Mouse (Mus musculus) liver, embryonic 12.5 days (tissue): ENCODE results near the gene Gm3238. TPM values are rescaled to one million over a fixed set of nuclear protein-coding genes. Genes with fewer than 3 reads are reported as not detected.

Source experiments
- ATAC-seq: fragments of 200-750 bp; cut with Nextera tagmentation; 2 replicates; pipeline ENCODE4 v1.8.0; 2017; ENCODE audit warnings: moderate number of reproducible peaks, mild to moderate bottlenecking, moderate library complexity
- H3K27ac ChIP-seq: fragments of 300-500 bp; sonication (generic); 2 replicates; pipeline ENCODE4 v1.5.1; 2016; ENCODE audit warnings: mild to moderate bottlenecking
- H3K27me3 ChIP-seq: fragments of 300-500 bp; sonication (generic); replicated peaks from 2 replicates; pipeline ENCODE4 v1.6.1; 2016; ENCODE audit warnings: mild to moderate bottlenecking, moderate library complexity
- H3K36me3 ChIP-seq: fragments of 300-500 bp; sonication (generic); 2 replicates; pipeline ENCODE4 v1.6.1; 2016; ENCODE audit warnings: mild to moderate bottlenecking, moderate library complexity
- H3K4me1 ChIP-seq: fragments of 300-500 bp; sonication (generic); 2 replicates; pipeline ENCODE4 v1.6.1; 2016
- H3K4me2 ChIP-seq: fragments of 300-500 bp; sonication (generic); 2 replicates; pipeline ENCODE4 v1.6.1; 2016; ENCODE audit warnings: mild to moderate bottlenecking, moderate library complexity
- H3K4me3 ChIP-seq: fragments of 300-500 bp; sonication (generic); 2 replicates; pipeline ENCODE4 v1.5.1; 2016; ENCODE audit warnings: mild to moderate bottlenecking, moderate library complexity
- H3K9ac ChIP-seq: fragments of 300-500 bp; sonication (generic); 2 replicates; pipeline ENCODE4 v1.6.1; 2016; ENCODE audit warnings: mild to moderate bottlenecking, moderate library complexity
- H3K9me3 ChIP-seq: fragments of 300-500 bp; sonication (generic); replicated peaks from 2 replicates; pipeline ENCODE4 v1.6.1; 2016; ENCODE audit warnings: mild to moderate bottlenecking, moderate library complexity
- WGBS: fragments of 180-500 bp; shearing (Covaris S2); methylation state at CpG from one replicate; pipeline ENCODE4 v1.1.7; 2016; ENCODE audit not compliant: insufficient replicate concordance; 5-methylcytosine and 5-hydroxymethylcytosine counted together
- polyA plus RNA-seq: library from polyadenylated mRNA; unstranded; fragments of >200 nt; fragmentation: Nextera tagmentation; extraction: Ambion mirVana; gene quantifications from 2 replicates; pipeline ENCODE4 v1.2.1, GENCODE M21; 2016

Gene Gm3238
- polyA plus RNA-seq, 1 experiment from 2014 or later: not detected

DNA sequence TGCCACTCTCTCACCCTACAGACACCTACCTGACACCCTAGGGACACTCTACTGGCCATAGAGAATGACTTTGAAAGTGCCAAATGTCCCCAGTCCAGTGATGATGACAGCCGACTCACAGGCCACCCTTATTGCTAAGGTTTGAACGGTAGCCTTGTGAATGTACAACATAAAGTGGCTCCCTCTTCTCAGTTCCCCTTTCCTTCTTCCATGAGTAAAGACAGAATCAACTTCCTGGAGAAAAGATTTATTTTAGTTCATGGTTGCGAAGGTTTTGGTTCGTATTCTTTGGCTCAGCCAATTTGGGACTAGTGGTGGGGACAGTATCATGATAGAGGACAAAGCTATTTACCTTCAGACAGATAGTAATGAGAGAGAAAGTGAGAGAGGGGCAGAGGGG, 32.2 kb downstream of the Gm3238 start:
- Histone ChIP-seq H3K9ac (no peak overlapping the region), H3K4me3 (no peak overlapping the region), H3K4me2 (no peak overlapping the region), H3K4me1 (no peaks in the 10 kb centered on the region), H3K9me3 (peaks cover 4% of the 10 kb centered on the region; the same call in 1 of the 2 replicates), H3K27me3 (no peaks in the 10 kb centered on the region), H3K27ac (no peak overlapping the region), H3K36me3 (no peaks in the 10 kb centered on the region)
- ATAC-seq: no peak
- 52% methylated on average over 4 of the region's 4 CpGs for whole genome bisulfite sequencing

DNA sequence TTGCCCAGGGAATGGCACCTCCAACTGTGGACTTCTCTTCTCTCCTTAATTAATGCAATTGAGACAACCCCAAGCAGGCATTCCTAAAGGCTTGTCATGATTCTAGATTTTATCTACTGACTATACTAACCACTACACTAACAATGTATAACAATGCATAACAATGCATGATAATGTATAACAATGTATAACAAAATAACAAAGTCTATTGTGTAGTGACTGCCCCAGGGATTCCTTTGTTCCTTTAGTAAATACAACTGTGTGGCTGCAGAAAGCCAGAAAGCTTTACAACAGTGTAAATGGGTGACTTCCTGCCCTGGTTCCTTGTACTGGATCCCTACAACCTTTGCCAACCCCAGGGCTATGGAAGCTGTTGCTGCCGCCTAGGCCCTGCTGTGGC, 35.2 kb downstream of the Gm3238 start:
- no peaks in the 10 kb centered on the region for H3K27me3 ChIP-seq
- H3K27ac ChIP-seq: no peak overlapping the region
- H3K9me3 ChIP-seq: peaks cover 4% of the 10 kb centered on the region; the same call in 1 of the 2 replicates
- no peak overlapping the region for H3K4me2 ChIP-seq
- H3K9ac ChIP-seq: no peak overlapping the region
- ATAC-seq: no peak
- no peaks in the 10 kb centered on the region for H3K36me3 ChIP-seq
- no peaks in the 10 kb centered on the region for H3K4me1 ChIP-seq
- 81% methylated on average over 1 of the region's 1 CpGs for WGBS
- no peak overlapping the region for H3K4me3 ChIP-seq

DNA sequence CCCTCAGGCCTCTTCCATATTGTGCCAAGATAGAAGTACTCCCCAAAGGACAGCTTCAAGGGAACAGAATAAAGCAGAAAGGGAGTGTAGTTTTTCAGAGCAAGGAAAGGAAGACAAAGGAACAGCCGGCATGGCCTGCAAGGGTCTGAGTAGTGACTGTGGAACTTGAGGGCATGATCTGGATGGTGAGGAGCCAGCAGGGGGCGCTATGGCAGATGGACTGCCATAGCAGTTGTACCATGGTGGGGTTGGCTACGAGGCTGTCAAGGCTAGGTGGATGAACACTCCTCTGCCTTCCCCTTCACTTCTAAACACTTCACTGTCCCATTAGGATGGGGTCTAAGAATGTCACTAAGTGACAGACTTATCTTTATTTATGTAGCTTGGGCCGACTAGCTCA, 41.9 kb downstream of the Gm3238 start:
- Histone ChIP-seq H3K27ac (no peak overlapping the region), H3K4me3 (no peak overlapping the region), H3K4me1 (no peaks in the 10 kb centered on the region), H3K36me3 (no peaks in the 10 kb centered on the region), H3K27me3 (0 out of 2 replicates have a peak, but pooled peaks cover 5% of the 10 kb centered on the region), H3K4me2 (no peak overlapping the region), H3K9ac (no peak overlapping the region), H3K9me3 (no peaks in the 10 kb centered on the region)
- ATAC-seq: no peak
- whole genome bisulfite sequencing: 43% methylated on average over 4 of the region's 4 CpGs

DNA sequence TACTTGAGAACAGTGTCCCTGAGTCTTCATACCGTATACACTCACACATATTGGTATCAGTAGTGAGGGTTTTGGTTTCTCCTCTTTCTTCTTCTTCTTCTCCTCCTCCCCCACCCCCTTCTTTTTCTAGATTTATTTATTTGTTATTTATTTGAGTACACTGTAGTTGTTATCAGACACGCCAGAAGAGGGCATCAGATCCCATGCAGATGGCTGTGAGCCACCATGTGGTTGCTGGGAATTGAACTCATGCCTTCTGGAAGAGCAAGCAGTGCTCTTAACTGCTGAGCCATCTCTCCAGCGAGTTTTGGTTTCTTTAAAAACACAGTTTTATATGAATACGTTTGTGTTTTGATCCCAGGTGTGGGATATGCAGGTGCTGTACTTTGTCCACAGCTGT, 42.8 kb downstream of the Gm3238 start:
- H3K27ac ChIP-seq: no peak overlapping the region
- H3K36me3 ChIP-seq: no peaks in the 10 kb centered on the region
- no peak for ATAC-seq
- WGBS: 47% methylated on average over 4 of the region's 4 CpGs
- no peak overlapping the region for H3K4me2 ChIP-seq
- no peaks in the 10 kb centered on the region for H3K4me1 ChIP-seq
- H3K27me3 ChIP-seq: 0 out of 2 replicates have a peak, but pooled peaks cover 5% of the 10 kb centered on the region
- no peak overlapping the region for H3K9ac ChIP-seq
- H3K4me3 ChIP-seq: no peak overlapping the region
- no peaks in the 10 kb centered on the region for H3K9me3 ChIP-seq

DNA sequence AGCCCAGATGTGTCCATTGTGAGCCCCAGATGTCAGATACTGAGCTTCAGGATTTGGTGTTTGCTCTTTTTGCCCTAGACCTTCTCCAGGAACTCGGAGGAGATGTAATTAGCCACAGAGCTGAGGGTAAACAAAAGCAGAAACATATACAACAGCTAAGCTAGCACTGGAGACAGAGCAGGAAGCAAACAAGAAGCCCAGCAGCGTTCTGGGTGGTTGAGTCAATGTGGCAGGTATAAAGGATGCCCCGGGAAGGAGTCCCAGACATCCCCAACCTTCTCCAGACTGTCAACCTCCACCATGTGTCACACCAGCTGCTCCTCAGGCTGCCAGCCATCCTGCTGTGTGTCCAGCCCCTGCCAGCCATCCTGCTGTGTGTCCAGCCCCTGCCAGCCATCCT, 44.9 kb downstream of the Gm3238 start, which contains the start of gene Gm10100:
Gm10100 (plus strand) TSS at position 301 of the 400 bp plus-strand sequence.
- Histone ChIP-seq H3K9me3 (no peaks in the 10 kb centered on the region), H3K27me3 (0 out of 2 replicates have a peak, but pooled peaks cover 5% of the 10 kb centered on the region), H3K4me3 (no peak within 1 kb of the TSS), H3K9ac (no peak within 1 kb of the TSS), H3K4me2 (no peak within 1 kb of the TSS), H3K4me1 (no peaks in the 10 kb centered on the region), H3K27ac (no peak within 1 kb of the TSS), H3K36me3 (no peaks in the 10 kb centered on the region)
- ATAC-seq: no peak
- 26% methylated on average over 3 of the region's 3 CpGs for WGBS

DNA sequence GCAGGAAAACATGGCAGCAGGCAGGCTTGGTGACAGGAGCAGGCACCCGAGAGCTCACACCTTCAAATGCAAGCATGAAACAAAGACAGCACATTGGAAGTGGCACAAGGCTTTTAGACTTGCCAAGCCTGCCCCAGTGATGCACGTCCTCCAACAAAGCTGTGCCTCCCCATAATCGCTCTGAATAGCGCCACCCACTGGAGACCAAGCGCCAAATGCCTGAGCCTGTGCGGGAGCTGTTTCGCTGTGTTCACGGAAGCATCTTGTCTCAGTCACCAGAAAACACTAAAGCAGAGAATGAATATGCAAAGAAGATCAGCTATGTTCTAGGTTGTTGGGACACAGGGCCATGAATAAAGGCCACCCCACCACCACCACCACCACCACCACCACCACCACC, 46.3 kb downstream of the Gm3238 start:
- no peaks in the 10 kb centered on the region for H3K36me3 ChIP-seq
- 0 out of 2 replicates have a peak, but pooled peaks cover 5% of the 10 kb centered on the region for H3K27me3 ChIP-seq
- WGBS: 56% methylated on average over 8 of the region's 8 CpGs
- no peak overlapping the region for H3K4me2 ChIP-seq
- ATAC-seq: no peak
- H3K9me3 ChIP-seq: no peaks in the 10 kb centered on the region
- no peak overlapping the region for H3K4me3 ChIP-seq
- H3K27ac ChIP-seq: no peak overlapping the region
- H3K9ac ChIP-seq: no peak overlapping the region
- H3K4me1 ChIP-seq: no peaks in the 10 kb centered on the region

Other genes with a start within 250 kb of the Gm3238 start
- 13.5 and 13.9 TPM in 2 replicates for gene Itgb2, start 241.1 kb downstream of the Gm3238 start, polyA plus RNA-seq
- 68.8 and 72.8 TPM in 2 replicates for gene Pttg1ip, start 189.6 kb downstream of the Gm3238 start, polyA plus RNA-seq
- gene Sumo3, start 165.2 kb downstream of the Gm3238 start, polyA plus RNA-seq: 138 and 146 TPM in 2 replicates
- 5.1 TPM in 1 of 2 replicates, not detected in the other for gene Gm49325, start 165.1 kb downstream of the Gm3238 start, polyA plus RNA-seq
- gene Ube2g2, start 149.1 kb downstream of the Gm3238 start, polyA plus RNA-seq: 55.7 and 59.9 TPM in 2 replicates
- 0.05 TPM in 1 of 2 replicates, not detected in the other for gene Tspear, start 84.8 kb downstream of the Gm3238 start, polyA plus RNA-seq
- gene Gm19402, start 80.6 kb downstream of the Gm3238 start, polyA plus RNA-seq: not detected in 2 replicates
- gene Gm9508, start 74.1 kb downstream of the Gm3238 start, polyA plus RNA-seq: not detected in 2 replicates
- gene Gm10272, start 64.7 kb downstream of the Gm3238 start, polyA plus RNA-seq: not detected in 2 replicates
- gene Gm10024, start 59.9 kb downstream of the Gm3238 start, polyA plus RNA-seq: not detected in 2 replicates
- gene Gm10142, start 55.5 kb downstream of the Gm3238 start, polyA plus RNA-seq: not detected in 2 replicates
- gene Krtap12-1, start 50.7 kb downstream of the Gm3238 start, polyA plus RNA-seq: not detected in 2 replicates
- gene Gm10100, start 44.8 kb downstream of the Gm3238 start, polyA plus RNA-seq: not detected in 2 replicates
- not detected in 2 replicates for gene Gm18596, start 28.7 kb downstream of the Gm3238 start, polyA plus RNA-seq
- not detected in 2 replicates for gene Gm9736, start 20.0 kb downstream of the Gm3238 start, polyA plus RNA-seq
- gene Gm3233, start 11.6 kb downstream of the Gm3238 start, polyA plus RNA-seq: not detected in 2 replicates
- not detected in 2 replicates for gene Gm7138, start 5.6 kb upstream of the Gm3238 start, polyA plus RNA-seq
- gene Gm3250, start 11.2 kb upstream of the Gm3238 start, polyA plus RNA-seq: not detected in 2 replicates
- gene Gm7137, start 16.9 kb upstream of the Gm3238 start, polyA plus RNA-seq: not detected in 2 replicates
- gene Gm9639, start 23.8 kb upstream of the Gm3238 start, polyA plus RNA-seq: not detected in 2 replicates
- gene Gm19668, start 27.8 kb upstream of the Gm3238 start, polyA plus RNA-seq: not detected in 2 replicates
- gene Gm9507, start 40.5 kb upstream of the Gm3238 start, polyA plus RNA-seq: not detected in 2 replicates
- not detected in 2 replicates for gene Gm2696, start 43.4 kb upstream of the Gm3238 start, polyA plus RNA-seq
- gene Krtap10-4, start 55.8 kb upstream of the Gm3238 start, polyA plus RNA-seq: not detected in 2 replicates
- not detected in 2 replicates for gene Krtap10-10, start 64.6 kb upstream of the Gm3238 start, polyA plus RNA-seq
- gene Gm36176, start 75.5 kb upstream of the Gm3238 start, polyA plus RNA-seq: not detected in 2 replicates
- not detected in 2 replicates for gene Gm10318, start 81.5 kb upstream of the Gm3238 start, polyA plus RNA-seq
- gene Gm3285, start 90.7 kb upstream of the Gm3238 start, polyA plus RNA-seq: not detected in 2 replicates
- 8.5 and 8.7 TPM in 2 replicates for gene Lrrc3, start 131.2 kb upstream of the Gm3238 start, polyA plus RNA-seq
- 1.1 and 1.2 TPM in 2 replicates for gene Trpm2, start 199.2 kb upstream of the Gm3238 start, polyA plus RNA-seq
- 6.7 and 6.9 TPM in 2 replicates for gene 1810043G02Rik, start 207.2 kb upstream of the Gm3238 start, polyA plus RNA-seq
- 152 and 157 TPM in 2 replicates for gene Pfkl, start 238.8 kb upstream of the Gm3238 start, polyA plus RNA-seq